Mouse (Mus musculus): ENCODE data around the gene Gm49333.

DNA sequence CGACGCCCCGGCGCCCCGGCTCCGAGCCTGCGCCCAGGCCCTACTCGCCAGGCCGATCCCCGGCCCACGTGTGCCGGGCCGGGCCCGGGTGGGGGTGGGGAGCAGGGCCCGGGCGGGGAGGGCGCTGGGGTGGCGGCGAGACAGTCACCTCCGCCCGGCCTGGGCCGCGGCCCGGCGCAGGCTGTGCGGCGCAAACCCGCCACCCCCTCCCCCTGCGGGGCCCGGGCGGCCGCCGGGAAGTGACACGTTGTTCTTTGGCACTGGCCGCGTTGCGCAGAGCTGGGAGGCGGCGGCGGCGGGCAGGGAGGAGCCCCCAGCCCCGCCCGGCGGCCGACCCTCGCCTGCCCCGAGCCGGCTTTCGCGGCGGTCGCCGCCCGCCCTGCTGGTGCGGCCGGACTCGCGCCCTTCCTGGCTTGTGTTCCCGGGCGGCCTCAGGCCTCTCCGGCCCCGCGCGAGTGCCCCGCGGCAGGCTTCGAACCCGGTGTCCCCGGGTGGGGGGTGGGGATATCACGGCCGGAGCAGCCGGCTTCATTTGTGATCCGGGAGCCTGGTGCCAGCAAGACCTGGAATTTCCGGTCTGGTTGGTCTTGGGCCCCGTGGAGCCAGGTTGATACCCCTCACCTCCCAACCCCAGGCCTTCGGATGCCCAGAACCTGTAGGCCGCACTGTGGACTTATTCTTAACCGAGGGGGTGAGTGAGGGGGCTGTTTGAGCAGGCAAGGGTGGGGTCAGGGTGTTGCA, 61.7 kb downstream of the Gm49333 start:
- TF ChIP-seq CTCF (IDR thresholded peaks at IDR 0.05; ENCODE audit: low read depth) (no peak), EP300 (IDR thresholded peaks at IDR 0.05; ENCODE audit: low read depth) (no peak)

Data from liver, postnatal 0 days (tissue).